Mouse (Mus musculus) liver, postnatal 0 days (tissue): ENCODE measurements at regions not wholly inside any gene's neighbourhood (a gene's known extent, or its start where the extent isn't known, plus 50 kb on each side); places are given as distances from the start of the nearest gene placed in this dataset.
A peak's percentile ranks its signal among the peaks of the same experiment; 100 is the strongest.

Experiments
- ATAC-seq: fragments of 200-750 bp; cut with Nextera tagmentation; 2 replicates; pipeline ENCODE4 v1.8.0; 2017; ENCODE audit warnings: mild to moderate bottlenecking, moderate library complexity
- DNase-seq: peaks from one replicate; pipeline ENCODE4 v3.0.0-alpha.2; 2016
- H3K27ac ChIP-seq: fragments of 300-500 bp; sonication (generic); 2 replicates; pipeline ENCODE4 v1.5.1; 2014; ENCODE audit warnings: antibody characterized with exemption, moderate library complexity, mild to moderate bottlenecking, low read depth
- H3K27me3 ChIP-seq: fragments of 300-500 bp; sonication (generic); 2 replicates; pipeline ENCODE4 v1.6.1; 2014; ENCODE audit warnings: low read length, control low read depth, mixed read lengths; ENCODE audit not compliant: insufficient read depth
- H3K36me3 ChIP-seq: fragments of 300-500 bp; sonication (generic); replicated peaks from 2 replicates; pipeline ENCODE4 v1.6.1; 2014; ENCODE audit warnings: mild to moderate bottlenecking, control low read depth, low read length, moderate library complexity, mixed read lengths; ENCODE audit not compliant: insufficient read depth
- H3K4me1 ChIP-seq: fragments of 300-500 bp; sonication (generic); 2 replicates; pipeline ENCODE4 v1.6.1; 2014; ENCODE audit warnings: antibody characterized with exemption, mild to moderate bottlenecking, control low read depth; ENCODE audit not compliant: insufficient read depth
- H3K4me2 ChIP-seq: fragments of 300-500 bp; sonication (generic); 2 replicates; pipeline ENCODE4 v1.6.1; 2014; ENCODE audit warnings: low read depth, mild to moderate bottlenecking, low read length, moderate library complexity, mixed read lengths
- H3K4me3 ChIP-seq: fragments of 300-500 bp; sonication (generic); 2 replicates; pipeline ENCODE4 v1.5.1; 2014; ENCODE audit warnings: low read depth, low read length
- H3K9ac ChIP-seq: fragments of 300-500 bp; sonication (generic); replicated peaks from 2 replicates; pipeline ENCODE4 v1.6.1; 2014; ENCODE audit warnings: mild to moderate bottlenecking, moderate library complexity
- H3K9me3 ChIP-seq: fragments of 300-500 bp; sonication (generic); 2 replicates; pipeline ENCODE4 v1.6.1; 2016; ENCODE audit warnings: mild to moderate bottlenecking, control low read depth, low read length, mixed read lengths
- CTCF ChIP-seq: sonication (generic); IDR thresholded peaks from 2 replicates; pipeline ENCODE4 v1.5.1; 2016; ENCODE audit warnings: antibody characterized with exemption, low read depth
- EP300 ChIP-seq: IDR thresholded peaks from 2 replicates; pipeline ENCODE4 v1.6.1; 2016; ENCODE audit warnings: antibody characterized with exemption, low read depth, mild to moderate bottlenecking
- WGBS: fragments of 180-500 bp; shearing (Covaris S2); extraction: QIAGEN DNeasy Blood & Tissue Kit; methylation state at CpG from one replicate; pipeline ENCODE4 v1.1.7; 2014; ENCODE audit not compliant: insufficient replicate concordance; 5-methylcytosine and 5-hydroxymethylcytosine counted together

DNA sequence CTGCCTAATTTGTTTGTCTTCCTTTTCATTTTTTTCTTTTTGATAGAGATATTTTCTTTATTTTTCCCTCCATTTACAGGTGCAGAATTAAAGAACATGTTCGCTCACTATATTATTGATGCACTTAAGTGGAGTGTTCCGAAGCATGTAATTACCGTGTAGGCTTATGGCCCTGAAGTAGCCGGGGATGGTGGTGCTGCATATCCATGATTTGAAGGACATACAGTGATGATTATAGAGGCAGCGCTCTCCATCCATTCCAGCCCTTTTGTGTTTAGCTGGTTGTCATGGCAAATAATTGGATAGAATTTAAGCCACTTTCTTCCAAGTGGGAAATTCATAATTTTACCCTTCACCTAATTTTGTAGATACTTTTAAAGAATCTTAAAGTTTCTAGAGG lies 581.5 kb downstream of the Isl1 start:
- Histone ChIP-seq H3K9ac (no peak overlapping the region), H3K27me3 (no peaks in the 10 kb centered on the region), H3K9me3 (no peaks in the 10 kb centered on the region), H3K4me2 (no peak overlapping the region), H3K4me3 (no peak overlapping the region), H3K27ac (no peak overlapping the region), H3K36me3 (no peaks in the 10 kb centered on the region), H3K4me1 (no peaks in the 10 kb centered on the region)
- 84% methylated on average over 5 of the region's 5 CpGs for WGBS
- ATAC-seq: no peak
- no peak for TF ChIP-seq EP300
- no peak for TF ChIP-seq CTCF
- DNase-seq: no peak

DNA sequence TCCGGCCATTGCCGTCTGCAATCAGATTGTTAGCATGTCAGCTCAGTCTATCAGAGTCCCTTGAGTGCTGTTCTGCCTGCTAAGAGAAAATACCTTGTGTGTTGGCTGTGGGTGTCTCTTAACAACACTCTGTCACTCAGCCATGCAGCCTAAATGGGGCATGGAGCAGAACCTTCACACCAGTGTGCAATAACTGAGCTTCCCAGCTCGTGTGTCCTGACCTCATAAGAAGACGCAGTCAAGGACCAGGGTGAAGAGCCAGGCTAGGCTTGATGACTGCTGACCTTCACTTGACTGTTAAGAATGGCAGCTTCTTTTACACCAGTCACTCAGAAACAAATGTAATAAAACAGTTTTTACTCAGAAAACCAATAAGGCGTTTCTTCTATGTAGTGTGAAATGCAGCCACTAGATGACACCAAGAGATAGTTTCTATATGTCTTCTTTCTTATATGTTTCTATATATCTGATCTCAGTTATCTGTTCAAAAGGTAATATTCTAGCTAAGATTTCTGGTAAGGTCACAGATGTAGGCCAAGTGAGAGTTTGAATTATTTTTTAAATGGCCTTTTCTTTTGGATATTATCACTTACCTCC lies 584.0 kb downstream of the Isl1 start:
- H3K36me3 ChIP-seq: no peaks in the 10 kb centered on the region
- 66% methylated on average over 5 of the region's 5 CpGs for WGBS

GRCm38 (mm10) chr13:115719276-115719675 lies 590.2 kb downstream of the Isl1 start:
- Histone ChIP-seq H3K27ac (no peak overlapping the region), H3K9me3 (no peaks in the 10 kb centered on the region), H3K36me3 (no peaks in the 10 kb centered on the region), H3K4me3 (no peak overlapping the region), H3K9ac (no peak overlapping the region), H3K4me1 (no peaks in the 10 kb centered on the region), H3K27me3 (no peaks in the 10 kb centered on the region), H3K4me2 (no peak overlapping the region)
- no peak for ATAC-seq
- no peak for DNase-seq
- WGBS: 80% methylated on average over 2 of the region's 2 CpGs
- no peak for TF ChIP-seq EP300
- no peak for TF ChIP-seq CTCF

More for the DNA sequence above, 584.0 kb downstream of the Isl1 start:
- ATAC-seq: no peak
- H3K9ac ChIP-seq: no peak overlapping the region
- no peaks in the 10 kb centered on the region for H3K9me3 ChIP-seq
- H3K27ac ChIP-seq: no peak overlapping the region
- H3K4me3 ChIP-seq: no peak overlapping the region
- no peak for DNase-seq
- no peak overlapping the region for H3K4me2 ChIP-seq
- no peaks in the 10 kb centered on the region for H3K27me3 ChIP-seq
- no peak for TF ChIP-seq CTCF
- no peak for TF ChIP-seq EP300
- H3K4me1 ChIP-seq: no peaks in the 10 kb centered on the region

DNA sequence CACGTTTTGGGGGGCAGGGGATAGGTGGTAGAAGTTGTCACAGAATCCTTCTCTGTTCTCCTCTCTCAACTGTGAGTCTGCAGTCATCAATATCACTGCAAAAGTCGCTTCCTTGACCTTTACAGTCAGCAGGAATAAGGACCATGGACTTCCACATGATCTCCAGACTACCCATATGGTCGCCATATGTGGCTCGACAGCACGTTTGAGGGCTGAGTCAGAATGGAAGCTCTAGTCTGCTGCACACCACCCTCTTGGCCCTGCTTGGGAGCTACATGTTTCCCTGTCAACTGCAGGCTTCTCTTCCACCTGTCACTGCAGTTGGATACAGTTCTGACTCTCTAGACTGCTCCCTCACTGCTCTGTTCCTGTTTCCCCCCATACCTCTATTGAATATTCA lies 590.6 kb downstream of the Isl1 start:
- Histone ChIP-seq H3K4me2 (no peak overlapping the region), H3K4me1 (no peaks in the 10 kb centered on the region), H3K4me3 (no peak overlapping the region), H3K27me3 (no peaks in the 10 kb centered on the region), H3K9ac (no peak overlapping the region), H3K36me3 (no peaks in the 10 kb centered on the region), H3K9me3 (no peaks in the 10 kb centered on the region), H3K27ac (no peak overlapping the region)
- WGBS: 50% methylated on average over 5 of the region's 5 CpGs
- TF ChIP-seq EP300 (no peak), CTCF (no peak)
- DNase-seq: no peak
- ATAC-seq: no peak

DNA sequence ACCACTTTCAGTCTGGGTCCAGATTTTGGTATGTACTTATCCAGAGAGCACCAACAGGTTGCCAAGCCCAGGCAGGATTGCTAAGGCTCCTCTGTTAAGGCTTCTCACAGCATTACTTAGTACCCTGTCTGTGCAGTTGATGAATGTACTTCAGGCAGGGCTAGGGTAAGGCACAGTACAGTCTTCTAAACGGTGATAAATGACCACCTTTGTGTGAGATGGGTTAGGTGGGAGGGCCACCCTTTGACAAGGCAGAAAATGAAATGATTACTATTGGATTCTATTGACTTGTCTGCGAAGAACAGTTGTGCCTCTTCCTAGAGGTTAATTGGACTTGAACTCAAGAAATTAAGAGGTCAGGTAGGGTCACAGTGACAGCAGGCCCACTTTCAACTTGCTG lies 594.4 kb upstream of the Itga1 start:
- DNase-seq (no peak), ATAC-seq (no peak)
- no peaks in the 10 kb centered on the region for H3K27me3 ChIP-seq
- H3K9me3 ChIP-seq: no peaks in the 10 kb centered on the region
- no peak overlapping the region for H3K4me2 ChIP-seq
- no peak overlapping the region for H3K4me3 ChIP-seq
- H3K27ac ChIP-seq: no peak overlapping the region
- TF ChIP-seq EP300 (no peak), CTCF (no peak)
- H3K9ac ChIP-seq: no peak overlapping the region
- H3K36me3 ChIP-seq: no peaks in the 10 kb centered on the region
- no peaks in the 10 kb centered on the region for H3K4me1 ChIP-seq
- WGBS: 64% methylated on average over 2 of the region's 2 CpGs

- Histone ChIP-seq H3K27me3 (no peaks in the 10 kb centered on the region), H3K4me3 (no peak overlapping the region), H3K27ac (no peak overlapping the region), H3K36me3 (no peaks in the 10 kb centered on the region), H3K9ac (no peak overlapping the region), H3K4me2 (no peak overlapping the region), H3K4me1 (no peaks in the 10 kb centered on the region), H3K9me3 (no peaks in the 10 kb centered on the region)
- WGBS: 78% methylated on average over 4 of the region's 4 CpGs
- TF ChIP-seq EP300 (no peak), CTCF (no peak)
- DNase-seq (no peak), ATAC-seq (no peak)
Observed at GRCm38 (mm10) chr13:115687426-115687825, 585.7 kb upstream of the Itga1 start.

DNA sequence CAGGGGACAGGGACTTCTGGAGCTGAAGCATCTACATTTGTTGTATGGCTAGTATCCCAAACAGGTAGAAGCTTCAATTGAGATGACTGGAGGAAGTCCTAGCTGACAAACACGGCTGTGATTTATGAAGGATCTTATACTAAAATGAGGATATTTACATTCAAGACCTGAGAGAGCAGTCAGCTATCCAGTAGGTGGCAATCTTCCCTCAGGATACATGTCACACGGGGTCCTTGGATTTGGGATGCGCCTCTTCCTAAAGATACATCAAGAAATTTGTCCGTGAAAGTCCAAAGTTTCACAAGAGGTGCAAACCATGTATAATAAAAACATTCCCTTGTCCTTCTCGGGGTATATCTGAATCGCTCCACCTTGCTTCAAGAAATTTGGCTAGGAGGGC lies 577.8 kb upstream of the Itga1 start:
- Histone ChIP-seq H3K27me3 (no peaks in the 10 kb centered on the region), H3K4me1 (no peaks in the 10 kb centered on the region), H3K9ac (no peak overlapping the region), H3K4me2 (no peak overlapping the region), H3K9me3 (no peaks in the 10 kb centered on the region), H3K27ac (no peak overlapping the region), H3K4me3 (no peak overlapping the region), H3K36me3 (no peaks in the 10 kb centered on the region)
- 50% methylated on average over 6 of the region's 6 CpGs for WGBS
- DNase-seq: no peak
- no peak for ATAC-seq
- TF ChIP-seq CTCF: 0 out of 2 replicates have a peak, but pooled peaks have one; percentile 7
- no peak for TF ChIP-seq EP300
